Mouse (Mus musculus) G1E (cell line): Measurements from ENCODE around the gene Plekhg1. TPM values are rescaled to one million over a fixed set of nuclear protein-coding genes. Genes with fewer than 3 reads are reported as not detected.

Experiments
- ATAC-seq: 2 replicates; pipeline ENCODE4 v1.8.0; 2016; ENCODE audit warnings: mild to moderate bottlenecking; ENCODE audit not compliant: insufficient number of reproducible peaks, poor library complexity, low FRiP score, severe bottlenecking; ENCODE audit errors: extremely low read depth
- DNase-seq: peaks from one replicate; pipeline ENCODE4 v3.0.0; 2012; ENCODE audit warnings: low spot score
- H3K27me3 ChIP-seq: 2 replicates; pipeline ENCODE4 v1.6.1; 2012; ENCODE audit warnings: mild to moderate bottlenecking, low read length, inconsistent platforms; ENCODE audit not compliant: insufficient read depth
- H3K36me3 ChIP-seq: replicated peaks from 2 replicates; pipeline ENCODE3; 2012; ENCODE audit warnings: mild to moderate bottlenecking, inconsistent platforms
- H3K4me1 ChIP-seq: 2 replicates; pipeline ENCODE4 v1.6.1; 2012; ENCODE audit warnings: low read depth, low read length, inconsistent platforms, mixed read lengths; ENCODE audit not compliant: insufficient read depth
- H3K4me3 ChIP-seq: 2 replicates; pipeline ENCODE4 v1.5.1; 2012; ENCODE audit warnings: low read depth, mild to moderate bottlenecking, inconsistent platforms, low read length, moderate library complexity, mixed read lengths
- H3K9me3 ChIP-seq: replicated peaks from 2 replicates; pipeline ENCODE4 v1.6.1; 2012; ENCODE audit warnings: inconsistent platforms
- CTCF ChIP-seq: IDR thresholded peaks from 2 replicates; pipeline ENCODE4 v1.5.1; 2012; ENCODE audit warnings: low read depth, low read length, inconsistent platforms, mixed read lengths
- GATA1 ChIP-seq: IDR thresholded peaks from 2 replicates; pipeline ENCODE4 v1.6.1; 2012; ENCODE audit warnings: borderline replicate concordance, low read length, inconsistent platforms, mixed read lengths
- GATA2 ChIP-seq: IDR thresholded peaks from 2 replicates; pipeline ENCODE4 v1.6.1; 2012; ENCODE audit warnings: low read depth, low read length, inconsistent platforms, borderline replicate concordance
- POLR2AphosphoS5 ChIP-seq: IDR thresholded peaks from 2 replicates; pipeline ENCODE4 v1.6.1; 2012; ENCODE audit warnings: low read depth, low read length, inconsistent platforms; ENCODE audit not compliant: insufficient replicate concordance
- TAL1 ChIP-seq: conservative IDR thresholded peaks from 2 replicates; pipeline ENCODE4 v1.6.1; 2012; ENCODE audit warnings: low read depth, low read length, inconsistent platforms, mixed read lengths
- polyA plus RNA-seq: library from polyadenylated mRNA; stranded (reverse); fragments of >175 nt; gene quantifications from 2 replicates; pipeline ENCODE4 v1.2.3, GENCODE M21; 2012
- total RNA-seq, 2 experiments: library from RNA; stranded (forward) in 1 of 2; stranded (reverse) in 1 of 2; fragments of 200-1000 nt in 1 of 2; fragments of >200 nt in 1 of 2; fragmentation: Nextera tagmentation in 1 of 2; gene quantifications; 2 replicates each; pipeline ENCODE4 v1.2.3; 2014 to 2017

The Plekhg1 gene
- total RNA-seq (2014; fragmentation: Nextera tagmentation) (1.6 and 2.1 TPM in 2 replicates), total RNA-seq (2017) (1.8 TPM in 2 replicates), polyA plus RNA-seq (0.10 and 0.15 TPM in 2 replicates)

DNA sequence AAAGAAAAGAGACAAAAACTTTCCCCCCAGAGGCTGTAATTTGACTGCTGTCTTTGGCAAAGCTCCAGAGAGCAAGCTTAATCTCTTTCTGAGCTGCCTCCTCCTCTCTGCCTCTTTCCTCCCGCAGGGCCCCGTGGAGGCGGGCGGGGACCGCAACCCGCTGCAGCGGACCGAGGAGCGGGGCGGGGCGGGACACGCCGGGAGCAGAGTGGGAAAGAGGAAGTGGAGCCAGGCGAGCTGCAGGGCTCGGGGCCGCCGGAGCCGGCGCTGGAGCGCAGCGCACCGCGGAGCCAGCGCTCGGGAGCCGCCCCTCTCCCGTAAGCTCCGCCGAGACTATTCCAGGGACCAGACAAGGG, at the start of gene Plekhg1:
Gene Plekhg1, plus strand, starts transcription at position 217 of the 356 bp plus-strand sequence.
- DNase-seq (no peak), ATAC-seq (no peak)
- H3K27me3 ChIP-seq, result peaks cover 5% of the 10 kb centered on the region; the same call in 1 of the 2 replicates

DNA sequence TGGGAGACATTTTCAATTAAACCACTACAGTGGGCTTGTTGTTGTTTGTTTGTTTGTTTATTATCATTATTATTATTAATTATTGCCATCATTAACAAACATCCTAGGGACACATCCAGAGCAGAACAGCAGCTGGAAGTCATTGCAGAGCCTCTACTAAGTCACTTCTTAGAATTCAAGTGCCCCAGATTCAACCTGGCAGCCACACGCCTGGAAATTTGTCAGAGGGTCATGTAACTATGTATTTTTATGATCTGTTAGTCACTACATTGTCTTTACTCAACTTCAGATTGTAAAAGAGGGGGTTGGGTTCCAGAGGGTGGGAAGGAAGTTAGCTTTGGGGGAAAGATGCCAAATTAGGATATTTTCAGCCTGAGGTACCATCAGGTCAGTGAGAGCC, 47.4 kb upstream of the Plekhg1 start:
- DNase-seq (no peak), ATAC-seq (no peak)
- Histone ChIP-seq H3K4me1 (no peaks in the 10 kb centered on the region), H3K4me3 (no peak overlapping the region), H3K9me3 (no peaks in the 10 kb centered on the region), H3K27me3 (no peaks in the 10 kb centered on the region), H3K36me3 (no peaks in the 10 kb centered on the region)
- TF ChIP-seq GATA2 (no peak), CTCF (no peak), TAL1 (no peak), POLR2AphosphoS5 (no peak), GATA1 (no peak)

More for the DNA sequence above, at the start of gene Plekhg1:
- Histone ChIP-seq H3K36me3 (no peaks in the 10 kb centered on the region), H3K4me3 (no peak within 1 kb of the TSS), H3K9me3 (0 out of 2 replicates have a peak, but pooled peaks cover 2% of the 10 kb centered on the region), H3K4me1 (no peaks in the 10 kb centered on the region)
- TF ChIP-seq GATA2 (no peak), CTCF (no peak), POLR2AphosphoS5 (no peak), GATA1 (no peak), TAL1 (no peak)

DNA sequence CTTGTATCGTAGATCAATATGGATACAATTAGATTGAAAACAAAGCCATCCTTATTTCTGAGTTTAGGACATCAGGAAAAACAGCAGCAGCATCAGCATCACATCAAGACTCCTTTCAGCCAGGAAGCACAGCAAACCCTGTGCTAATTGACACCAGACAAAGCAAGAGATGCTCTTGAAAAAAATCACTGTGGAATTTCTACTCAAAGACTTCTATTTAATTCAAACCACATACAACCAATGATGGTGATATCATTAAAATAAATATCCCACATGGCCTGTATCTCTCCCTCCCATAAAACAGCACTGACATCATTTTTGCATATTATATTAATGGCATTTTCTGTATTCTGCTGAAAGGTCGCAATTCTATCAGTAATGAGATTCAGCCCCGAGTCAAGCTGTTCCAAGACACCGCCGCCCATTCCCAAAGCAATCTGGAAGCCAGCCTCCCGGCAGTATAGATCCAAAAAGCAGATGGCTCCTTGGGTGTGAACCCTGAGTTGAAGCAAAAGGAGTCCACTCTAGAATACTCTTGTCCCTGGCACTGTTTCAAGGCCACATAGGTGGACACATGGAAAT, 46.4 kb upstream of the Plekhg1 start:
- no peaks in the 10 kb centered on the region for H3K9me3 ChIP-seq
- H3K27me3 ChIP-seq, result no peaks in the 10 kb centered on the region
- H3K36me3 ChIP-seq, result no peaks in the 10 kb centered on the region
- TF ChIP-seq TAL1, result no peak
- ATAC-seq, result no peak
- DNase-seq, result no peak
- no peaks in the 10 kb centered on the region for H3K4me1 ChIP-seq
- H3K4me3 ChIP-seq, result no peak overlapping the region

DNA sequence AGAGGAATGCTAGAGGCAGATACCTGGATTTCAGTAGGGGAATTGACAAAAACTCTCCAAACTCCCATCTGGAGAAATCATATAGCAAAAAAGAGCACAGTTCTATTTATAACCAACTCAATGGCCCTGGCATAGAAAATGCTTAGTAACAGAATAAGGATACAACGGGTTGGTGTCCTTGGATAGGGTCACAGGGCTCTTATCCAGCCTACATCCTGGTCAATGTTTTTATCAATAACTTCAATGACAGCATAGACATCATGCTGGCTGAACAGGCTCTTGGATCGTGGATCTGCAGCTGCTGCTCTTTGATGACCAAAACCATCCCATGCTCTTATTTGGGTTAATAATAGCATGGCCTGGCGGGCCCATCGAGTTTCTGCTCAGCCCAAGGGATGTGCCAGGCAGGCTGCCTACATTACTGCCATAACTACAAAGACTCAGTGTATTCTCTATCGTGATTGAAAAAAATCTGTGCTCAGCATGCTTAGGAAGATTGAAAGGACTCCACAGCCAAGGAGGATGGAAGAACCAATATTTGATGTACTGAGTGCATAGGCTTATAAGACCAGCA, 44.7 kb upstream of the Plekhg1 start:
- TF ChIP-seq GATA1, result no peak
- TF ChIP-seq CTCF, result no peak

DNA sequence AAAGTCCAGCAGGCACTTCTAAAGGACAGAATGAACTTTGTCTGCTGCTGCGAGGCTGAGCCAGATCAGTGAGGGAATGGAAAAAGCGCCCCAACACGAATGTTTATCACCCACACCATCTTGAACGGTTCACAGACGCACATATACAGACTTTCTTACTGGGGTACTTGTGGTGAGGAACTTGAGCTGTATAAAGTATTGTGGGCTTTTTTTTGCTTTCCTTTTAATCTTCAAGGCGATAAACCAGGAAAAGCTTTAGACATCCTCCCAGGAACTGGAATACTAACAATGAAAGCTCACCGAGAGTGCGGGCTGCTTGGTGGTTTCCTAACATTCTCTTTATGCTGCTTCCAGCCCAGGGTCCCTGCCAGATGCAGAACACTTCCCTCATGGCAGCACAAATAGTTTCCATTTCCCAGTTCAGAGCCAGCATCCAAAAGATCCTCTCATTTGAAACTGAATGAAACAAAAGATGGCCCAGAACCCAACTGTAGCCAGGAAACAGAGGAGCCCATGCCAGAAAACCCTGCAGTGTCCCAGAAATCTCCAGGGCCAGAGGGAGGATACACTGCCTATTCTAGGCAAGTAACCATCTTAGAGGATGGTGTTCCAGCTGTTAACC, 43.3 kb upstream of the Plekhg1 start:
- TF ChIP-seq POLR2AphosphoS5 (no peak), GATA2 (no peak), CTCF (no peak), GATA1 (no peak), TAL1 (no peak)
- DNase-seq (no peak), ATAC-seq (no peak)
- H3K9me3 ChIP-seq, result no peaks in the 10 kb centered on the region
- no peaks in the 10 kb centered on the region for H3K27me3 ChIP-seq
- H3K4me3 ChIP-seq, result no peak overlapping the region
- H3K36me3 ChIP-seq, result no peaks in the 10 kb centered on the region
- no peaks in the 10 kb centered on the region for H3K4me1 ChIP-seq

More for the DNA sequence above, 44.7 kb upstream of the Plekhg1 start:
- ATAC-seq (no peak), DNase-seq (no peak)
- Histone ChIP-seq H3K36me3 (no peaks in the 10 kb centered on the region), H3K4me1 (no peaks in the 10 kb centered on the region), H3K4me3 (no peak overlapping the region), H3K27me3 (no peaks in the 10 kb centered on the region), H3K9me3 (no peaks in the 10 kb centered on the region)

DNA sequence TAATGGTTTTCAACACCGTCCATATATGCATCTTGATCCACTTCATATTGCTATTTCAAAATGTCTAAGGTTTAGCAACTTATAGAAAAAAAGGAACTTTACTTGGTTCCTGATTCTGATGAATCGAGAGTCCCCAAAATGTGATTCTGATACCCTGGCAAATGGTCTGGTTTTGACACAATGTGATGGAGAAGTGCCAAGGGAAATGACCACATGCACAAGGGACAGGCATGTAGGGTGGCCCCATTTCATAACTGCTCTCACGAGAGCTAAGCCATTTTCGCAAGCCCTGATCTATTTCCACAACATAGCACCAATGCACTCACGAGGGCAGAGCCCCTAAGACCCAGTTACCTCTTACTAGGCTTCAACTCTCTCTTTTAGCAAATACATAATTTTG, 42.7 kb upstream of the Plekhg1 start:
- H3K4me1 ChIP-seq, result no peaks in the 10 kb centered on the region
- DNase-seq (no peak), ATAC-seq (no peak)
- H3K27me3 ChIP-seq, result no peaks in the 10 kb centered on the region
- no peak overlapping the region for H3K4me3 ChIP-seq
- TF ChIP-seq GATA1, result no peak
- H3K36me3 ChIP-seq, result no peaks in the 10 kb centered on the region
- no peaks in the 10 kb centered on the region for H3K9me3 ChIP-seq
